Mouse (Mus musculus) kidney, adult 2 months (tissue): ENCODE data around the gene Gm49380.

ENCODE experiments used
- CTCF ChIP-seq: fragments of 200-500 bp; conservative IDR thresholded peaks from 2 replicates; pipeline ENCODE4 v1.5.1; 2011; ENCODE audit warnings: low read depth, mild to moderate bottlenecking, control low read depth, low read length, moderate library complexity, mixed read lengths; ENCODE audit not compliant: insufficient read depth, insufficient read length
- POLR2A ChIP-seq: fragments of 200-500 bp; IDR thresholded peaks from one replicate; pipeline ENCODE4 v1.6.1; 2011; ENCODE audit warnings: low read depth, low read length, control low read depth

- TF ChIP-seq CTCF, result no peak
- TF ChIP-seq POLR2A, result no peak
These were observed 81.4 kb downstream of the Gm49380 start for GRCm38 (mm10) chr9:44031946-44032345.
